Mouse (Mus musculus) liver, postnatal 0 days (tissue): ENCODE measurements around the gene Cstf2t. TPM values are rescaled to one million over a fixed set of nuclear protein-coding genes. Genes with fewer than 3 reads are reported as not detected.

Experiments used
- ATAC-seq: fragments of 200-750 bp; cut with Nextera tagmentation; 2 replicates; pipeline ENCODE4 v1.8.0; 2017; ENCODE audit warnings: mild to moderate bottlenecking, moderate library complexity
- DNase-seq: peaks from one replicate; pipeline ENCODE4 v3.0.0-alpha.2; 2016
- H3K27ac ChIP-seq: fragments of 300-500 bp; sonication (generic); 2 replicates; pipeline ENCODE4 v1.5.1; 2014; ENCODE audit warnings: antibody characterized with exemption, moderate library complexity, mild to moderate bottlenecking, low read depth
- H3K27me3 ChIP-seq: fragments of 300-500 bp; sonication (generic); 2 replicates; pipeline ENCODE4 v1.6.1; 2014; ENCODE audit warnings: low read length, control low read depth, mixed read lengths; ENCODE audit not compliant: insufficient read depth
- H3K36me3 ChIP-seq: fragments of 300-500 bp; sonication (generic); replicated peaks from 2 replicates; pipeline ENCODE4 v1.6.1; 2014; ENCODE audit warnings: mild to moderate bottlenecking, control low read depth, low read length, moderate library complexity, mixed read lengths; ENCODE audit not compliant: insufficient read depth
- H3K4me1 ChIP-seq: fragments of 300-500 bp; sonication (generic); 2 replicates; pipeline ENCODE4 v1.6.1; 2014; ENCODE audit warnings: antibody characterized with exemption, mild to moderate bottlenecking, control low read depth; ENCODE audit not compliant: insufficient read depth
- H3K4me2 ChIP-seq: fragments of 300-500 bp; sonication (generic); 2 replicates; pipeline ENCODE4 v1.6.1; 2014; ENCODE audit warnings: low read depth, mild to moderate bottlenecking, low read length, moderate library complexity, mixed read lengths
- H3K4me3 ChIP-seq: fragments of 300-500 bp; sonication (generic); 2 replicates; pipeline ENCODE4 v1.5.1; 2014; ENCODE audit warnings: low read depth, low read length
- H3K9ac ChIP-seq: fragments of 300-500 bp; sonication (generic); replicated peaks from 2 replicates; pipeline ENCODE4 v1.6.1; 2014; ENCODE audit warnings: mild to moderate bottlenecking, moderate library complexity
- H3K9me3 ChIP-seq: fragments of 300-500 bp; sonication (generic); 2 replicates; pipeline ENCODE4 v1.6.1; 2016; ENCODE audit warnings: mild to moderate bottlenecking, control low read depth, low read length, mixed read lengths
- CTCF ChIP-seq: sonication (generic); IDR thresholded peaks from 2 replicates; pipeline ENCODE4 v1.5.1; 2016; ENCODE audit warnings: antibody characterized with exemption, low read depth
- EP300 ChIP-seq: IDR thresholded peaks from 2 replicates; pipeline ENCODE4 v1.6.1; 2016; ENCODE audit warnings: antibody characterized with exemption, low read depth, mild to moderate bottlenecking
- WGBS: fragments of 180-500 bp; shearing (Covaris S2); extraction: QIAGEN DNeasy Blood & Tissue Kit; methylation state at CpG from one replicate; pipeline ENCODE4 v1.1.7; 2014; ENCODE audit not compliant: insufficient replicate concordance; 5-methylcytosine and 5-hydroxymethylcytosine counted together
- polyA plus RNA-seq: library from polyadenylated mRNA; unstranded; fragments of >200 nt; fragmentation: Nextera tagmentation; extraction: Ambion mirVana; gene quantifications from 2 replicates; pipeline ENCODE4 v1.2.1, GENCODE M21; 2015

The Cstf2t gene
- polyA plus RNA-seq, 1 experiment from 2014 or later: 9.9 TPM

GRCm38 (mm10) chr19:31124628-31125027 lies 42.0 kb downstream of the Cstf2t start:
- no peak for ATAC-seq
- 71% methylated on average over 3 of the region's 3 CpGs for WGBS
- no peak for DNase-seq
- no peak for TF ChIP-seq EP300
- TF ChIP-seq CTCF: no peak
- H3K9me3 ChIP-seq: no peaks in the 10 kb centered on the region
- H3K4me2 ChIP-seq: no peak overlapping the region
- no peaks in the 10 kb centered on the region for H3K27me3 ChIP-seq
- H3K36me3 ChIP-seq: no peaks in the 10 kb centered on the region
- H3K27ac ChIP-seq: no peak overlapping the region
- no peak overlapping the region for H3K4me3 ChIP-seq
- no peak overlapping the region for H3K9ac ChIP-seq
- H3K4me1 ChIP-seq: no peaks in the 10 kb centered on the region

DNA sequence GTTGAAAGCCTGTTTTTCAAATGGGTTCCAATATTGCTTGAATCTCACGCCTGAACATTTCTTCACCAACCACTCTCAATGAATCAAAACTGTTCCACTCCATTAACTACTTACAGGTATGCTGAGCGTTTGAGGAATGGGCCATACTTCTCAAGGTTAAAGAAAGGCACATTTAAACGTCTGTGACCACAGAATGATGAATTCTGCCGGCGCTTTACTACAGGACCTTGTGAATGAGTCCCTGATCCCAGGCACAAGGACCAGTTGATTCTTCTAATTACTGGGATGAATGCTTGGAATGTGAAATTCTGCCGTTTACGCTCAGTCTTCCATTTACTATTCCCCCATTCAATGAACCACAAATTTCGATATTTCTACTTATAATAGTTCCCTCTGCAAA lies 50.0 kb downstream of the Cstf2t start:
- no peak for TF ChIP-seq EP300
- TF ChIP-seq CTCF: no peak
- H3K4me2 ChIP-seq: no peak overlapping the region
- H3K9me3 ChIP-seq: no peaks in the 10 kb centered on the region
- H3K36me3 ChIP-seq: no peaks in the 10 kb centered on the region
- no peaks in the 10 kb centered on the region for H3K4me1 ChIP-seq
- ATAC-seq (no peak), DNase-seq (no peak)
- H3K9ac ChIP-seq: no peak overlapping the region
- no peak overlapping the region for H3K4me3 ChIP-seq
- no peak overlapping the region for H3K27ac ChIP-seq
- no peaks in the 10 kb centered on the region for H3K27me3 ChIP-seq
- 72% methylated on average over 8 of the region's 8 CpGs for WGBS

DNA sequence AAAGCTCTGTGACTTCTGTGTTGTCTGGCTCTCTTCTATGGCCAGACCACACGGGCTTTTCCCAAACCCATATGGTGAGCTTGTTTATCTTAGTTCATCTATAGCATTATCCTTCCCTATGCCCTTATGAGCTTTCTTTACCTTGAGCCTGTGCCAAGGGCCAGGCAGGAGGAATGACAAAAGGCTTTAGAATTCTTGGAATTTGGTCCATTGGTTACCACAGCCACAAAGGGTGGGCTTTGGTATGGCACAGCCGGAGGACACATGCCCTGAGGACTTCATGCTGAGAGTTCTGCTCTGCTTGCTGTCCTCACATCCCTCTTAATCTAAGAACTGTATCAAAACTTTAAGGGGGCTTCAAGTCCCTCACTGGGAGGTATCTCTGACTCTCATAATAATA lies 53.7 kb downstream of the Cstf2t start:
- no peak for ATAC-seq
- H3K9ac ChIP-seq: no peak overlapping the region
- 54% methylated on average over 2 of the region's 2 CpGs for WGBS

More for the DNA sequence above, 53.7 kb downstream of the Cstf2t start:
- no peaks in the 10 kb centered on the region for H3K4me1 ChIP-seq
- H3K27ac ChIP-seq: no peak overlapping the region
- no peaks in the 10 kb centered on the region for H3K9me3 ChIP-seq
- H3K4me3 ChIP-seq: no peak overlapping the region
- no peak for DNase-seq
- H3K36me3 ChIP-seq: no peaks in the 10 kb centered on the region
- H3K4me2 ChIP-seq: no peak overlapping the region
- H3K27me3 ChIP-seq: no peaks in the 10 kb centered on the region
- TF ChIP-seq EP300: no peak
- no peak for TF ChIP-seq CTCF
